Mouse (Mus musculus) spleen, postnatal 36 days (tissue): ENCODE data around the gene Hint3.

ENCODE experiments used
- DNase-seq, 2 experiments: peaks; one replicate each; pipeline ENCODE4 v3.0.0; 2022; ENCODE audit warnings: low spot score in 2 of 2, mixed read lengths in 1 of 2

Gene Hint3

DNA sequence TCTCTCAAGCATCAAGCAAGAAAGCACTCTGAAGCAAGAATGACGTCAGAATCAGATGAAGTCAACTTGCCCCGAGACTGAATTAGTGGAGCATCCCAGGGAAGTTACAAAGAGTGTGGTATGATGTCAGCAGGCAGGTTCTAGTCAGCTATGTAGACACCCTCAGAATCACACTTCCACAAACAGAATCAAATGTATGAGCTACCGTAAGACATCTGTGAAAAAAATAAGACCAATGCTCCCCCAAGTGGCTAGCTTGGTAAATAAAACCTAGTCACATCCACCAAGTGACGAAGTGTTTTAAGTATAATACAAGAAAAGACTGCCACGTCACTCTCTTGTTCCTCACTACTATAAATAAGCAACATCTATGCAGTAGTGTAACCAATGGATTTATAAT lies 42.4 kb downstream of the Hint3 start:
- no peak for DNase-seq

DNA sequence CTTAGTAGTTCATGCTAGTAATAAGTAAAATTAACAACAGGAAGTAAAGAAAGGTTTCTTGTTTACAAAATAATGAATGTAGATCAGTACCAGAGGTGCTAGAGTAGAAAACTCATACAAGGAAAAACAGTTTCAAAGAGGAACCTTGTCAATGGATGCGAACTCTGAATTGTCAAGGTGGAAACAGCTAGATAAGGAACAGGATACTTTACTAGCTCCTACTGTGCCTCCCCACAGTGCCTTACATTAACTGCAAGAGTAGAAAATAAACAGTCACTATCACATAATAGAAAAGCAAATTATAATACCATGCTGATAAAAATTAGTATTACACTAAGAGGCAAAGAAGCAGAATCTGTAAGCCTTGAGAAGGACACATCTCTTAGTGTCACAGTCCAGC lies 43.7 kb downstream of the Hint3 start:
- no peak for DNase-seq

DNA sequence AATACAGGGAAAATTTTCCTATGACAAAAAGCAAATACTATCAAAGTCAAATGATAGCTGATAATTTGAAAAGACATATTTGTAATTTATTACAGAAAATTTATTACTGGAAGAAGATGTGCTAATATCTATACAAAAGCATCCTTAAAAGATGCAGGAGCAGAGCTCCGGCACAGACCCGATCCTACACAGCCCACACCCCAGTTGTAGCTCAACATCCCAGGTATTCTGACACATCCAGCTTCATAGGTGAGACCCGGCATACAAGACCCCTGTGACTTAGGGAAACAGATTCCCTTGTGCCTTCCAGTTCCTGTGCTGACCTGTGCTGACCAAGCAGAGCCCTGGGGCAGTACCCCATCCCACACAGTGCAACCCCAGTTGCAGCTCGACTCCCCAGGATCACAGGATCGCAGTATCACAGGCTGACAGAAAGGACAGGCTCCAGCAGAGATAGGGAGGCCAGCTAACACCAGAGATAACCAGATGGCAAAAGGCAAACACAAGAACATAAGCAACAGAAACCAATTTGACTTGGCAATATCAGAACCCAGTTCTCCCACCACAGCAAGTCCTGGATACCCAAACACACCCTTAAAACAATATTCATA lies 51.7 kb downstream of the Hint3 start:
- DNase-seq, result no peak

DNA sequence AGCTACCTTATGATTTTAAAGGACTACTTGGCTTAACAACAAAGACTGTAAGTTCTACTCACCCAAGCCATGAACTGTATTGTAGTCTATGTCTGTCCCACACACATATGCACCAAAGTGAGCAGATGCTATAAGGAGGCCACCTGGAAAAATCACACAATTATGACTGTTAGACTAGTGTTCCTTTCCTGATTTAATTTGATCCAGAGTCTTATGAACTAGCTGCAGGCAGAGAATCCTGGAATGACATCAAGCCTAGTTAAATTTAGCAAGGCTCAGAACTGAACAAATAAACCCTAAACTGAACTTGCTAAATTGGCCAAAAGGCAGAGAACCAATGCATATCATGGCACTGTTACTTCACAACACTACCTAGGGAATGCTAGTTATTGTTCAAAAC lies 63.1 kb downstream of the Hint3 start:
- DNase-seq, result no peak

DNA sequence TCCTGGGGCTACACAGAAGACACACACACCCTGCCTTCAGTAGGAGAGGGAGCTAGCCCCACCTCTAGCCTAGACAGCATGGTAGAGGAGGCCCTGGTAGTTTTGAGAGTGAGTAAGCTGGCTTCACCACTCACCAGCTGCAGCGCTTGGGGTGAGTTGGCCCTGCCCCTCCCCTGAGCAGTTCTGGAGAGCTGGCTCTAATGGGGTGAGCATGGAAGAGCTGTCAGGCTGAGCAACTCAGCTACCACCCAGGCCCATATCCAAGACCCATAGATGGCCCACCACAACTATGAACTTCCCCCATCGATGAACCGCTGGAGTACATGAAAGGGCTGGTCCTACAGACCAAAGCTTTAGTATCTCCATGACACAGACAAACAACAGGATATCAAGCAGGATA lies 64.8 kb downstream of the Hint3 start:
- no peak for DNase-seq
